Mouse (Mus musculus) stomach, postnatal 0 days (tissue): Measurements from ENCODE around the gene Tmem94.

ENCODE experiments used
- CTCF ChIP-seq: IDR thresholded peaks from 2 replicates; pipeline ENCODE4 v1.5.1; 2016; ENCODE audit warnings: antibody characterized with exemption, low read depth, mild to moderate bottlenecking, moderate library complexity
- EP300 ChIP-seq: optimal IDR thresholded peaks from 2 replicates; pipeline ENCODE3; 2016; ENCODE audit warnings: antibody characterized with exemption

DNA sequence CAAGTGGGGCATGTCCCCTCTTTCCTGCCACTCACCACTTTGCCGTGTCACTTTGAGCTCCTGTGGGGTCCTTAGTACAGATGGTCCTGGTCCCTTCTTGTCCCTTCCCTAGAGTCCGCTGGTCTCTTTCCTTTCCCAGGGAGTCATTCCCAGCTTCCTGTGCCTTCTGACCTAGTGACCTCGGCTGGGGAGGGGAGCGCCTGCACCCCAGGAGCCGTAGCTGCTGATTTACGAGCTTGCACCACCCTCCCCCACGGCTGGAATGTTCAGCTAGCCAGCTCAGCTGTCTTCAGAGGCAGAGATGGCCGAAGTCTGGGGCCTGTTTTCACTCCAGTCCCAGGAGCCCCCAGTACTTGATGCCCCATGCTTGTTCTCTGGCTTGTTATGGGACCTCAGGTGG, 67.3 kb downstream of the Tmem94 start:
- TF ChIP-seq CTCF (no peak), EP300 (no peak)
